Mouse (Mus musculus): Measurements from ENCODE around the gene Traf6. TPM values are rescaled to one million over a fixed set of nuclear protein-coding genes. Genes with fewer than 3 reads are reported as not detected.
A peak's percentile ranks its signal among the peaks of the same experiment; 100 is the strongest.
"Not testable (repeated sequence)": the region's sequence is repeated elsewhere in the genome, so short reads cannot be mapped to it uniquely, and the experiment has no call there.

The Traf6 gene
- polyA plus RNA-seq, 1 experiment from 2014 or later, result 5.4 TPM

DNA sequence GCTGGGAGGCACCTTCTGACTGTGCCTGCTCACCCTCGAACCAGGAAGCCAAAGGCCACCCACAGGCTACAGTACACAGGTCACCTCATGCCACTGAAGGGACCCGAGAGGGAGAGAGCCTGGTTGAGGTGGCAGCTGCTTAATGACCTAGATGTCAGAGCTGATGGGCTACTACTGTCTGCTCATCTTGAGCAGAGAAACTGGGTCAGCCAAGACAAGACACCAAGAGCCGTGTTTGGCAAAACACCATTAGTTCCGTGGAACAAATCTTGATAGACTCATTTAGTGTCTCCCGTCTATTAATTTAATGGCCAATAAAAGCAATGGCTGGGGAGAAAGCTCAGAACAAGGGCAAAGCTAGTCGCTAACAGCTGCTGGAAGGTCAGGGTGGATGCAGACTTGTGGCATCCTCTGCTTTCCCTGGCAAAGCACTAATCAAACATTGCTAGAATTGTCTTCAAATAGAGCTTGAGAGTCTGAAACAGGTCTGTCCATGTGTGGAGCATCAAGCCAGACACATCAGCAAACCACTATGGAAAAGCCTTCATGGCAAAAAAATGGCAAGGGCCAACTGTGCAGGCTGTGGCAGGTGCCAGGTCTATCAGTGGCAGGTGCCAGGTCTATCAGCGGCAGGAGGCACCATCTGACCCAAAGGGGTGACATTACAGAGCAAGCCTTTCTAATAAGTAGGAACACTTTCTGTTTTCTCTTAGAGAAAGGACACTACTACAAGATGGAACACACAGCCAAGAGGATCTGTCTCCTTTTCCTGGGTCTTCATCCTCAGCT lies 64.0 kb downstream of the Traf6 start:
- Histone ChIP-seq H3K9ac (replicated peaks; ENCODE audit: low read depth) (no peak overlapping the region), H3K27me3 (replicated peaks; ENCODE audit: insufficient read depth, low read length) (no peaks in the 10 kb centered on the region), H3K36me3 (ENCODE audit: insufficient read depth, low read length) (no peaks in the 10 kb centered on the region), H3K4me2 (replicated peaks; ENCODE audit: low read depth, low read length) (no peak overlapping the region), H3K9me3 (ENCODE audit: low read length) (no peaks in the 10 kb centered on the region), H3K27ac (ENCODE audit: low read length) (no peak overlapping the region), H3K4me1 (ENCODE audit: insufficient read depth, low read depth, low read length) (no peaks in the 10 kb centered on the region), H3K4me3 (ENCODE audit: low read depth, low read length) (no peak overlapping the region)
- ATAC-seq, result no peak
- 62% methylated on average over 7 of the region's 7 CpGs for WGBS
- no peak for TF ChIP-seq EP300 (IDR thresholded peaks at IDR 0.05)
- no peak for TF ChIP-seq CTCF (IDR thresholded peaks at IDR 0.05)
- no peak for DNase-seq (ENCODE audit: low spot score)

- H3K4me1 ChIP-seq (ENCODE audit: insufficient read depth, low read depth, low read length); H3K36me3 ChIP-seq (ENCODE audit: insufficient read depth, low read length); H3K9ac ChIP-seq (replicated peaks; ENCODE audit: low read depth); H3K4me3 ChIP-seq (ENCODE audit: low read depth, low read length); DNase-seq (ENCODE audit: low spot score); H3K4me2 ChIP-seq (replicated peaks; ENCODE audit: low read depth, low read length); H3K9me3 ChIP-seq (ENCODE audit: low read length); ATAC-seq; H3K27me3 ChIP-seq (replicated peaks; ENCODE audit: insufficient read depth, low read length); H3K27ac ChIP-seq (ENCODE audit: low read length): not testable (repeated sequence)
- 70% methylated on average over 2 of the region's 2 CpGs for WGBS
These were observed 67.4 kb downstream of the Traf6 start for GRCm38 (mm10) chr2:101745656-101746055.

GRCm38 (mm10) chr2:101746537-101746936 lies 68.3 kb downstream of the Traf6 start:
- Histone ChIP-seq H3K9ac (replicated peaks; ENCODE audit: low read depth) (no peak overlapping the region), H3K36me3 (ENCODE audit: insufficient read depth, low read length) (no peaks in the 10 kb centered on the region), H3K4me3 (ENCODE audit: low read depth, low read length) (no peak overlapping the region), H3K27ac (ENCODE audit: low read length) (0 out of 2 replicates have a peak overlapping the region, but pooled peaks have one; percentile 26), H3K9me3 (ENCODE audit: low read length) (no peaks in the 10 kb centered on the region), H3K4me2 (replicated peaks; ENCODE audit: low read depth, low read length) (no peak overlapping the region), H3K4me1 (ENCODE audit: insufficient read depth, low read depth, low read length) (no peaks in the 10 kb centered on the region), H3K27me3 (replicated peaks; ENCODE audit: insufficient read depth, low read length) (no peaks in the 10 kb centered on the region)
- ATAC-seq, result peak; percentile 87
- peak; percentile 79 for DNase-seq (ENCODE audit: low spot score)
- TF ChIP-seq EP300 (IDR thresholded peaks at IDR 0.05), result no peak
- TF ChIP-seq CTCF (IDR thresholded peaks at IDR 0.05), result peak; percentile 12; the same call in 1 of the 2 replicates
- 52% methylated on average over 7 of the region's 7 CpGs for WGBS

Other genes with a start within 250 kb of the Traf6 start
- gene Rag2, start 53.7 kb upstream of the Traf6 start, polyA plus RNA-seq (2015; fragmentation: Nextera tagmentation; extraction: Ambion mirVana), result 0.04 TPM in 1 of 2 replicates, not detected in the other
- 0.05 and 0.06 TPM in 2 replicates for gene Rag1, start 28.9 kb upstream of the Traf6 start, polyA plus RNA-seq (2015; fragmentation: Nextera tagmentation; extraction: Ambion mirVana)
- gene B230118H07Rik, start 28.9 kb upstream of the Traf6 start, polyA plus RNA-seq (2015; fragmentation: Nextera tagmentation; extraction: Ambion mirVana), result 31.3 and 34.6 TPM in 2 replicates
- 40.5 and 52.5 TPM in 2 replicates for gene Prr5l, start 204.6 kb downstream of the Traf6 start, polyA plus RNA-seq (2015; fragmentation: Nextera tagmentation; extraction: Ambion mirVana)
- 44.8 and 50.0 TPM in 2 replicates for gene Commd9, start 207.8 kb downstream of the Traf6 start, polyA plus RNA-seq (2015; fragmentation: Nextera tagmentation; extraction: Ambion mirVana)

Data from lung, postnatal 0 days (tissue).